Mouse (Mus musculus) heart, postnatal 0 days (tissue): ENCODE data around the gene Pxylp1. TPM values are rescaled to one million over a fixed set of nuclear protein-coding genes. Genes with fewer than 3 reads are reported as not detected.

Source experiments
- ATAC-seq: fragments of 200-750 bp; cut with Nextera tagmentation; 2 replicates; pipeline ENCODE4 v1.8.0; 2017; ENCODE audit warnings: low read depth, moderate number of reproducible peaks, moderate library complexity; ENCODE audit not compliant: insufficient read depth
- DNase-seq: peaks from one replicate; pipeline ENCODE4 v3.0.0-alpha.2; 2016; ENCODE audit warnings: low spot score
- H3K27ac ChIP-seq: fragments of 300-500 bp; sonication (generic); 2 replicates; pipeline ENCODE4 v1.5.1; 2014; ENCODE audit warnings: low read depth, mild to moderate bottlenecking
- H3K27me3 ChIP-seq: fragments of 300-500 bp; sonication (generic); 2 replicates; pipeline ENCODE4 v1.6.1; 2014; ENCODE audit warnings: low read length, mixed read lengths; ENCODE audit not compliant: control insufficient read depth, insufficient read depth
- H3K36me3 ChIP-seq: fragments of 300-500 bp; sonication (generic); replicated peaks from 2 replicates; pipeline ENCODE4 v1.6.1; 2014; ENCODE audit warnings: low read length, mixed read lengths; ENCODE audit not compliant: control insufficient read depth, insufficient read depth
- H3K4me1 ChIP-seq: fragments of 300-500 bp; sonication (generic); 2 replicates; pipeline ENCODE4 v1.6.1; 2014; ENCODE audit warnings: antibody characterized with exemption; ENCODE audit not compliant: control insufficient read depth, insufficient read depth
- H3K4me2 ChIP-seq: fragments of 300-500 bp; sonication (generic); 2 replicates; pipeline ENCODE4 v1.6.1; 2014; ENCODE audit warnings: low read depth, mild to moderate bottlenecking, low read length, moderate library complexity
- H3K4me3 ChIP-seq: fragments of 300-500 bp; sonication (generic); 2 replicates; pipeline ENCODE4 v1.5.1; 2014; ENCODE audit warnings: low read depth, low read length
- H3K9ac ChIP-seq: fragments of 300-500 bp; sonication (generic); replicated peaks from 2 replicates; pipeline ENCODE4 v1.6.1; 2014; ENCODE audit warnings: low read depth, low read length, mixed read lengths
- H3K9me3 ChIP-seq: fragments of 300-500 bp; sonication (generic); replicated peaks from 2 replicates; pipeline ENCODE4 v1.6.1; 2016; ENCODE audit warnings: low read length; ENCODE audit not compliant: control insufficient read depth
- CTCF ChIP-seq: IDR thresholded peaks from 2 replicates; pipeline ENCODE4 v1.5.1; 2016; ENCODE audit warnings: antibody characterized with exemption, control low read depth, low read depth
- EP300 ChIP-seq: IDR thresholded peaks from 2 replicates; pipeline ENCODE4 v1.6.1; 2016; ENCODE audit warnings: antibody characterized with exemption, low read depth
- WGBS: fragments of 180-500 bp; shearing (Covaris S2); extraction: QIAGEN DNeasy Blood & Tissue Kit; methylation state at CpG from one replicate; pipeline ENCODE4 v1.1.7; 2014; 5-methylcytosine and 5-hydroxymethylcytosine counted together
- polyA plus RNA-seq: library from polyadenylated mRNA; unstranded; fragments of >200 nt; fragmentation: Nextera tagmentation; extraction: Ambion mirVana; gene quantifications from 2 replicates; pipeline ENCODE4 v1.2.1, GENCODE M21; 2015
- total RNA-seq: library from RNA; depleted of rRNA; stranded (reverse); fragments of >200 nt; gene quantifications from 2 replicates; pipeline ENCODE4 v1.2.3, GENCODE M21; 2014; ENCODE audit warnings: low replicate concordance; rRNA removed

Gene Pxylp1
- total and polyA plus RNA-seq, 2 experiments from 2014 or later, result 14.4 to 89.9 TPM

- Histone ChIP-seq H3K9ac (no peak overlapping the region), H3K36me3 (no peaks in the 10 kb centered on the region), H3K4me3 (no peak overlapping the region), H3K4me1 (peaks cover 7% of the 10 kb centered on the region; the same call in 1 of the 2 replicates), H3K4me2 (no peak overlapping the region), H3K9me3 (no peaks in the 10 kb centered on the region), H3K27ac (no peak overlapping the region), H3K27me3 (no peaks in the 10 kb centered on the region)
- ATAC-seq (peak; percentile 72), DNase-seq (no peak)
- TF ChIP-seq EP300, result no peak
- TF ChIP-seq CTCF, result no peak
- WGBS, result 28% methylated on average over 5 of the region's 5 CpGs
Observed at GRCm38 (mm10) chr9:96783258-96783657, 109.2 kb downstream of the Pxylp1 start.

GRCm38 (mm10) chr9:96782062-96782461 is 110.4 kb downstream of the Pxylp1 start:
- DNase-seq (no peak), ATAC-seq (no peak)
- peaks cover 7% of the 10 kb centered on the region; the same call in 1 of the 2 replicates for H3K4me1 ChIP-seq
- no peaks in the 10 kb centered on the region for H3K36me3 ChIP-seq
- TF ChIP-seq EP300 (no peak), CTCF (no peak)
- H3K4me2 ChIP-seq, result no peak overlapping the region
- no peak overlapping the region for H3K4me3 ChIP-seq
- 69% methylated on average over 8 of the region's 8 CpGs for WGBS
- no peak overlapping the region for H3K27ac ChIP-seq
- no peaks in the 10 kb centered on the region for H3K9me3 ChIP-seq
- no peaks in the 10 kb centered on the region for H3K27me3 ChIP-seq
- H3K9ac ChIP-seq, result no peak overlapping the region

Other genes with a start within 250 kb of the Pxylp1 start
- gene Zbtb38, start 139.8 kb downstream of the Pxylp1 start, total RNA-seq, result 31.8 and 44.5 TPM in 2 replicates
- 27.5 and 28.7 TPM in 2 replicates for gene Zbtb38, start 139.8 kb downstream of the Pxylp1 start, polyA plus RNA-seq
- 36.4 and 72.4 TPM in 2 replicates for gene Spsb4, start 126.2 kb upstream of the Pxylp1 start, total RNA-seq
- 31.8 and 32.5 TPM in 2 replicates for gene Spsb4, start 126.2 kb upstream of the Pxylp1 start, polyA plus RNA-seq
- gene Slc25a36, start 218.5 kb upstream of the Pxylp1 start, total RNA-seq, result 43.5 and 52.9 TPM in 2 replicates
- 25.9 and 26.7 TPM in 2 replicates for gene Slc25a36, start 218.5 kb upstream of the Pxylp1 start, polyA plus RNA-seq